8 mouse cellular contexts compared by ENCODE assay signal in the genomic region with DNA sequence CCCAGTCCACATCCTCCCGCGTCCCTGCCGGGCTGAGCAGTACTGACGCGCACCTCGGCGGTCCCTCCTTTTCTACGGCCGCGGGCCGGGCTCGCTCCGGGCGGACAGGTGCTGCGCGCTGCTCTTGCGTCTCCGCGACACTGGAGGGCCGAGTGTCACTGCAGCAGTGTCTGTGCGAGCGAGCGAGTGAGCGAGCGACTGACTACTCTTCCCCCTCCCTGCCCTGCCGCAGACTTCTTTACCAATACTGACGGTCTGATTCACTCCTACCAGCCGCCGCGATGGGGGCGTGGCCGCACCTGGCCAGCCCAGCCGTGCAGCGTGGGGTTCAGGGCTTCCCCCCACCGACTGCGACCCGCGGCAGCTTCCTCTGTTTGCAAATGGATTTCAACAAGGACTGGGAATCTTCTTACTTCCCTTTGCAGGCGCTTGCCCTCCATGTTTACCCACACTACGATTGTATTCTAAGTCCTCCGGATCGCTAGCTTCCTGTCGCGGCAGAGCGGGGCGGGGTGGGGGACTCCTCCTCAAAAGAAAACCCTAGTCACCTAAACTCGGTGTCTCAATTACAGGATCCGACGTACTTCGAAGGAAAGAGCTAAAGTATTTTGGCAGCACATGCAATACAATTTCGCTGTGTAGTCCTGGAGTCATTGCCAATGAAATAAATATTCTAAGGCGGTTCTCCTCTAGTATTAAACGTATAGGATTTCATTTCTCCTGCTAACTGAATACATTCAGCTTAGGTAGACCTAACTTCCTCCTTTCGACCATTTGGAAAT.
DNase-seq lines count a peak whose midpoint lies in the region; ATAC-seq lines count a peak whose summit lies in the region.

No protein-coding gene starts in this region.

- H3K36me3 ChIP-seq in hindbrain, embryonic 15.5 days: no peaks in the 10 kb centered on the region

- peak overlapping the region; percentile 55; the same call in 1 of the 2 replicates for H3K27ac ChIP-seq in hindbrain, embryonic 15.5 days (replicated peaks)

- H3K9ac ChIP-seq in hindbrain, embryonic 15.5 days: peak overlapping the region; percentile 53

- H3K27me3 ChIP-seq in hindbrain, embryonic 15.5 days: peaks cover 30% of the 10 kb centered on the region

- DNase-seq in WW6 (ENCODE audit: low read depth, low spot score): peak; percentile 62
- peak; percentile 56 to 71 for DNase-seq in cerebellum, postnatal 25 days
- DNase-seq in frontal cortex, postnatal 36 days (ENCODE audit: low spot score in 2 of 2): peak; percentile 38 to 48
- peak; percentile 37 to 44 for DNase-seq in left cerebral cortex, postnatal 25 days (ENCODE audit: low spot score in 2 of 2)
- DNase-seq in right cerebral cortex, postnatal 14 days: peak; percentile 35
- DNase-seq in yolk sac, embryonic 10.5 days (ENCODE audit: low spot score): peak; percentile 88

- H3K4me3 ChIP-seq in hindbrain, embryonic 15.5 days: peak overlapping the region; percentile 77

- no peaks in the 10 kb centered on the region for H3K9me3 ChIP-seq in hindbrain, embryonic 15.5 days

- H3K4me2 ChIP-seq in hindbrain, embryonic 15.5 days: peak overlapping the region; percentile 99

- intact Hi-C loops in left cerebral cortex, postnatal 25 days (cut with DNase I): loop anchor here (2.0 to 10.0 kb wide), 6 partner anchors 68 to 1016 kb away; no protein-coding TSS in a partner anchor

- peak; percentile 92 for ATAC-seq in hindbrain, embryonic 15.5 days (ENCODE audit: low FRiP score, low read depth)
- peak; percentile 97 for ATAC-seq in megakaryocyte-erythroid progenitor cell, adult 5-6 weeks (replicated peaks; ENCODE audit: low FRiP score, low TSS enrichment, poor library complexity, severe bottlenecking)

- under 1% methylated on average over 54 of the region's 54 CpGs for whole genome bisulfite sequencing in hindbrain, embryonic 15.5 days

- peaks cover 28% of the 10 kb centered on the region for H3K4me1 ChIP-seq in hindbrain, embryonic 15.5 days (replicated peaks)

Comparison
In these comparisons a context has a peak if more than half of its experiments do, and no peak if none do; other contexts are left out.
1. Peak in every context shown above with its lines: DNase-seq, ATAC-seq, H3K4me3 ChIP-seq and H3K27ac ChIP-seq.
2. DNase-seq: peak in every context shown above with its lines; median percentile 88 in yolk sac, embryonic 10.5 days; 64 in cerebellum, postnatal 25 days; 62 in WW6; 43 in frontal cortex, postnatal 36 days; 40 in left cerebral cortex, postnatal 25 days; 35 in right cerebral cortex, postnatal 14 days.